Mouse (Mus musculus): ENCODE measurements around the gene Rps13.
"Not testable (repeated sequence)": the region's sequence is repeated elsewhere in the genome, so short reads cannot be mapped to it uniquely, and the experiment has no call there.

The Rps13 gene

DNA sequence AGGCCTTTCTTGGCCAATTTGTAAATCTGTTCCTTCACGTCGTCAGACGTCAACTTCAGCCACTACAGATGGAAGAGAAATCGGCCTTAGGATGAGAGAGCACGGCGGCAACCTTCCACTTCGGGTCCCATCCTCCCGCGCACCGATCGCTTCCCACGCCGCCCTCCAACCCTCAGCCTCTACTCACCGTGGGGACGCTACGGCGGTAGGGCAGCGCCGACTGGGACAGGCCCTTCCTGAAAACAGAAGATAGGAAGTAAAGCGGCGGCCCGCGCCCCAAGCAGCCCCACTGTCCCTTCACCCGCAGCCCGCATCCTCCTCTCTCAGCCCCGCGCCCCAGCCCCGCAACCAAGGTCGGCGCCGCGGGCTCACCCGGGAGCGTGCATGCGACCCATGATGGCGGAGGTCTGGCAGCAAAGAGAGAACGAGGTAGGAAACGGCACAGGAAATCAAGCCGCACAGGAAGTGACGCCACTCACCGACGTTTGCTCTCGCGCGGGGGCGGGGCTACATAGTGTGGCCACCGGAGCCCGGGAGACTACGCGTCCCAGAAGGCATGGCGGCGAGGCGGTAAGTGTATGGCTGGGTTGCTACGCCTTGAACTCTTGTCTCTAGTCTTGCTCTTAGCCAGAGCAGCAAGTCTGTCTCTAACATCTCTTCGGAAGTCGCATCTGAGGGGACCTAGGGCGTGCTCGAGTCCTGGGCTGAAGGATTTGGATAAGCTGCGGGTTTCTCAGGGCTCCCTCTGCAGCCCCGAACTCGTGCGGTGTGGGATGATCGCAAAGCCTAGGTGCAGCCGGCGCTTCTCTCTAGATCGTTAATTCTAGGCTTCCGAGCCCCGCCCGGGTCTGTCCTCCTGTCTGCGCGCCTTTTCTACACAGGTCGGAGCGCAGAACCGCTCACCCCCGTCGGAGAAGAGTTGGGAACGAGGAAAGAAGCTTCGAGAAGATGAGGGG, at the start of gene Rps13:
Rps13 (minus strand) TSS at position 483 of the 956 bp plus-strand sequence.
- Histone ChIP-seq H3K4me1 (replicated peaks; ENCODE audit: low read depth, low read length) (peaks cover 21% of the 10 kb centered on the region), H3K36me3 (ENCODE audit: insufficient read depth, low read length) (peaks cover 50% of the 10 kb centered on the region), H3K4me3 (replicated peaks; ENCODE audit: low read length) (peak within 1 kb of the TSS; percentile 95), H3K27me3 (ENCODE audit: insufficient read depth, low read length) (no peaks in the 10 kb centered on the region), H3K9me3 (ENCODE audit: low read length) (no peaks in the 10 kb centered on the region)
- no peak for TF ChIP-seq NANOG (IDR thresholded peaks at IDR 0.05; ENCODE audit: borderline replicate concordance, low read length)
- TF ChIP-seq POU5F1 (IDR thresholded peaks at IDR 0.05; ENCODE audit: borderline replicate concordance, low read length): no peak
- TF ChIP-seq CTCF (conservative IDR thresholded peaks at IDR 0.05; ENCODE audit: low read length): no peak

DNA sequence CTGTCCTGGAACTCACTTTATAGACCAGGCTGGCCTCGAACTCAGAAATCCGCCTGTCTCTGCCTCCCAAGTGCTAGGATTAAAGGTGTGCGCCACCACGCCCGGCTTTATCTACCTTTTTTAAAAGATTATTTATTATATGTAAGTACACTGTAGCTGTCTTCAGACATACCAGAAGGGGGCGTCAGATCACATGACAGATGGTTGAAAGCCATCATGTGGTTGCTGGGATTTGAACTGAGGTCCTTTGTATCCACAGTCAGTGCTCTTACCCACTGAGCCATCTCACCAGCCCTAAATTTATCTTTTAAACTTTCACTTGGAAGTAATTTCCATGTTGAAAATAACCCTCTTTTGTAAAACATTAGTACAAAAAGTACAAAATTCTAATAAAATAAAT, 45.2 kb upstream of the Rps13 start:
- H3K27me3 ChIP-seq (ENCODE audit: insufficient read depth, low read length); H3K36me3 ChIP-seq (ENCODE audit: insufficient read depth, low read length); H3K4me3 ChIP-seq (replicated peaks; ENCODE audit: low read length); H3K4me1 ChIP-seq (replicated peaks; ENCODE audit: low read depth, low read length); H3K9me3 ChIP-seq (ENCODE audit: low read length): not testable (repeated sequence)
- 0 out of 2 replicates have a peak, but pooled peaks have one; percentile 4 for TF ChIP-seq CTCF (conservative IDR thresholded peaks at IDR 0.05; ENCODE audit: low read length)

DNA sequence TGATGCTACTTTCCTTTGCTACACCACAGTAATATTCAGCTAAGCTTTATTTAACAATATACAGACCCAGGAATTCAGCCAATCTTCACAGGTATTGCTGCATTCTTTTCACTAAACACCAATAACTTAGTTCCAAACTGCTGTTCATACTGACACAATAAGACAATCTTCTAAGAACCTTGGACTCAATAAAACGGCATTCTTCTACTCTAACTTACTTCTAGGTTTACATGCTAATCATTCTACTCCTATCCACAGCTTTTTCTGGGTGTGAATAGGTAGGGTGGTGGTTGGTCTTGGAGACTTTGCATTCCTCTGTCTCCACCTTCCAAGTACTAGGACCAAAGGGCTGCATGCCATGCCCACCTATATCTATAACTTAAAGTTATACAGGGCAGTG, 40.3 kb upstream of the Rps13 start:
- H3K4me1 ChIP-seq (replicated peaks; ENCODE audit: low read depth, low read length): peaks cover 7% of the 10 kb centered on the region; the same call in 1 of the 2 replicates
- H3K4me3 ChIP-seq (replicated peaks; ENCODE audit: low read length): no peak overlapping the region
- H3K27me3 ChIP-seq (ENCODE audit: insufficient read depth, low read length): no peaks in the 10 kb centered on the region
- no peaks in the 10 kb centered on the region for H3K9me3 ChIP-seq (ENCODE audit: low read length)
- TF ChIP-seq POU5F1 (IDR thresholded peaks at IDR 0.05; ENCODE audit: borderline replicate concordance, low read length) (no peak), CTCF (conservative IDR thresholded peaks at IDR 0.05; ENCODE audit: low read length) (no peak), NANOG (IDR thresholded peaks at IDR 0.05; ENCODE audit: borderline replicate concordance, low read length) (no peak)
- H3K36me3 ChIP-seq (ENCODE audit: insufficient read depth, low read length): peaks cover 9% of the 10 kb centered on the region; the same call in 1 of the 2 replicates

- Histone ChIP-seq H3K27me3 (ENCODE audit: insufficient read depth, low read length) (no peaks in the 10 kb centered on the region), H3K4me1 (replicated peaks; ENCODE audit: low read depth, low read length) (peaks cover 32% of the 10 kb centered on the region), H3K9me3 (ENCODE audit: low read length) (no peaks in the 10 kb centered on the region), H3K36me3 (ENCODE audit: insufficient read depth, low read length) (peaks cover 64% of the 10 kb centered on the region), H3K4me3 (replicated peaks; ENCODE audit: low read length) (no peak overlapping the region)
- TF ChIP-seq CTCF (conservative IDR thresholded peaks at IDR 0.05; ENCODE audit: low read length): peak; percentile 69
- TF ChIP-seq POU5F1 (IDR thresholded peaks at IDR 0.05; ENCODE audit: borderline replicate concordance, low read length): no peak
- TF ChIP-seq NANOG (IDR thresholded peaks at IDR 0.05; ENCODE audit: borderline replicate concordance, low read length): no peak
These were observed 2.2 kb upstream of the Rps13 start for GRCm38 (mm10) chr7:116336226-116336625.

DNA sequence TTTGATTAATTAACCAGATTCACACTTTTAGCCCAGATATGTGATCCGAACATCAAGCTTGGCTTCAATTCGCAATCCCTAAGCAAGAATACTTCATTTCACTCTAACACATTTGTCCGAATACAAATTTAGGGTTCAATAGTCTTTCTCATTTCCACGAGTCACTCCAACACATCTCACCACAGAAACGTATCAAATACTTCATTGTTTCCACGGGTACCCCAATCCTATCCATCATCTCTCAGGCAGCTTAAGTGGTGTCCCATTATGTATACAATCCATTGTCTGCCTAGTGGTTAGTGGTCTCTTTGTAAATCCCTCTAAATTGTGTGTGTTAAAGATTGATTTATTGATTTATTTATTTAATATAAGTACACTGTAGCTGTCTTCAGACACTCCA, 1.1 kb upstream of the Rps13 start:
- peak overlapping the region; percentile 95 for H3K4me3 ChIP-seq (replicated peaks; ENCODE audit: low read length)
- peaks cover 62% of the 10 kb centered on the region for H3K36me3 ChIP-seq (ENCODE audit: insufficient read depth, low read length)
- peaks cover 27% of the 10 kb centered on the region for H3K4me1 ChIP-seq (replicated peaks; ENCODE audit: low read depth, low read length)
- no peaks in the 10 kb centered on the region for H3K27me3 ChIP-seq (ENCODE audit: insufficient read depth, low read length)
- no peaks in the 10 kb centered on the region for H3K9me3 ChIP-seq (ENCODE audit: low read length)
- no peak for TF ChIP-seq CTCF (conservative IDR thresholded peaks at IDR 0.05; ENCODE audit: low read length)
- TF ChIP-seq POU5F1 (IDR thresholded peaks at IDR 0.05; ENCODE audit: borderline replicate concordance, low read length): no peak
- TF ChIP-seq NANOG (IDR thresholded peaks at IDR 0.05; ENCODE audit: borderline replicate concordance, low read length): no peak

DNA sequence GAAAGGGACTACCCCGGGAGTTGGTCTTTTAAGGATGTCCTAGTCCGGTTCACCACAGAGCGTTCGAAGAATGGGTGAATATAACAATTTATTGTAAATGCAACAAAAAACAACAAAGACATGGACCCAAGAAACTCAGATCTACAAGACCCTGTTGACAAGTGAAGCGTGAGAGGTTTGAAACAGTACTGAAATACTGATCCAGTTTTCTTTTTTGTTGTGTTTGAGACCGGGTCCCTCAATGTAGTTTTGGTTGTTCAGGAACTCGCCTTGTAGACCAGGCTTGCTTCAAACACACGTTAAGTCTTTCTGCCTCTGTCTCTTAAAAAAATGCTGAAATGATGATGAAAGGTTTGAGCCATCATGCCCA, 659 bp upstream of the Rps13 start:
- H3K36me3 ChIP-seq (ENCODE audit: insufficient read depth, low read length): peaks cover 57% of the 10 kb centered on the region

GRCm38 (mm10) chr7:116331246-116331645, 2.7 kb downstream of the Rps13 start:
- no peak for TF ChIP-seq POU5F1 (IDR thresholded peaks at IDR 0.05; ENCODE audit: borderline replicate concordance, low read length)
- no peak for TF ChIP-seq CTCF (conservative IDR thresholded peaks at IDR 0.05; ENCODE audit: low read length)
- no peak for TF ChIP-seq NANOG (IDR thresholded peaks at IDR 0.05; ENCODE audit: borderline replicate concordance, low read length)
- no peaks in the 10 kb centered on the region for H3K27me3 ChIP-seq (ENCODE audit: insufficient read depth, low read length)
- H3K36me3 ChIP-seq (ENCODE audit: insufficient read depth, low read length): peaks cover 30% of the 10 kb centered on the region
- H3K4me1 ChIP-seq (replicated peaks; ENCODE audit: low read depth, low read length): peaks cover 17% of the 10 kb centered on the region
- no peaks in the 10 kb centered on the region for H3K9me3 ChIP-seq (ENCODE audit: low read length)
- H3K4me3 ChIP-seq (replicated peaks; ENCODE audit: low read length): peak overlapping the region; percentile 95

More for the DNA sequence above, 659 bp upstream of the Rps13 start:
- Histone ChIP-seq H3K4me1 (replicated peaks; ENCODE audit: low read depth, low read length) (peaks cover 23% of the 10 kb centered on the region), H3K27me3 (ENCODE audit: insufficient read depth, low read length) (no peaks in the 10 kb centered on the region), H3K9me3 (ENCODE audit: low read length) (no peaks in the 10 kb centered on the region), H3K4me3 (replicated peaks; ENCODE audit: low read length) (peak overlapping the region; percentile 95)
- TF ChIP-seq POU5F1 (IDR thresholded peaks at IDR 0.05; ENCODE audit: borderline replicate concordance, low read length): no peak
- TF ChIP-seq CTCF (conservative IDR thresholded peaks at IDR 0.05; ENCODE audit: low read length): no peak
- TF ChIP-seq NANOG (IDR thresholded peaks at IDR 0.05; ENCODE audit: borderline replicate concordance, low read length): no peak

- Histone ChIP-seq H3K4me3 (replicated peaks; ENCODE audit: low read length) (no peak overlapping the region), H3K36me3 (ENCODE audit: insufficient read depth, low read length) (peaks cover 29% of the 10 kb centered on the region), H3K4me1 (replicated peaks; ENCODE audit: low read depth, low read length) (peaks cover 13% of the 10 kb centered on the region), H3K9me3 (ENCODE audit: low read length) (no peaks in the 10 kb centered on the region), H3K27me3 (ENCODE audit: insufficient read depth, low read length) (no peaks in the 10 kb centered on the region)
- TF ChIP-seq POU5F1 (IDR thresholded peaks at IDR 0.05; ENCODE audit: borderline replicate concordance, low read length): no peak
- no peak for TF ChIP-seq NANOG (IDR thresholded peaks at IDR 0.05; ENCODE audit: borderline replicate concordance, low read length)
- no peak for TF ChIP-seq CTCF (conservative IDR thresholded peaks at IDR 0.05; ENCODE audit: low read length)
These were observed 4.1 kb downstream of the Rps13 start for GRCm38 (mm10) chr7:116329858-116330257.

Data from E14TG2a.4 (cell line).